Mouse (Mus musculus): ENCODE measurements around the gene Cinp.

GRCm38 (mm10) chr12:110891887-110892286, 2.9 kb upstream of the Cinp start:
- TF ChIP-seq CTCF (IDR thresholded peaks at IDR 0.05; ENCODE audit: control insufficient read depth, insufficient read depth, insufficient read length) = no peak
- no peak for TF ChIP-seq USF1 (IDR thresholded peaks at IDR 0.05; ENCODE audit: low read depth)
- no peak for TF ChIP-seq MYOD1 (IDR thresholded peaks at IDR 0.05; ENCODE audit: control insufficient read depth, insufficient read length, low read depth)
- no peak for TF ChIP-seq MAX (IDR thresholded peaks at IDR 0.05)
